Mouse (Mus musculus) liver, postnatal 0 days (tissue): ENCODE results near the gene Gnat2. TPM values are rescaled to one million over a fixed set of nuclear protein-coding genes. Genes with fewer than 3 reads are reported as not detected.

Experiments used
- ATAC-seq: fragments of 200-750 bp; cut with Nextera tagmentation; 2 replicates; pipeline ENCODE4 v1.8.0; 2017; ENCODE audit warnings: mild to moderate bottlenecking, moderate library complexity
- DNase-seq: peaks from one replicate; pipeline ENCODE4 v3.0.0-alpha.2; 2016
- H3K27ac ChIP-seq: fragments of 300-500 bp; sonication (generic); 2 replicates; pipeline ENCODE4 v1.5.1; 2014; ENCODE audit warnings: antibody characterized with exemption, moderate library complexity, mild to moderate bottlenecking, low read depth
- H3K27me3 ChIP-seq: fragments of 300-500 bp; sonication (generic); 2 replicates; pipeline ENCODE4 v1.6.1; 2014; ENCODE audit warnings: low read length, control low read depth, mixed read lengths; ENCODE audit not compliant: insufficient read depth
- H3K36me3 ChIP-seq: fragments of 300-500 bp; sonication (generic); replicated peaks from 2 replicates; pipeline ENCODE4 v1.6.1; 2014; ENCODE audit warnings: mild to moderate bottlenecking, control low read depth, low read length, moderate library complexity, mixed read lengths; ENCODE audit not compliant: insufficient read depth
- H3K4me1 ChIP-seq: fragments of 300-500 bp; sonication (generic); 2 replicates; pipeline ENCODE4 v1.6.1; 2014; ENCODE audit warnings: antibody characterized with exemption, mild to moderate bottlenecking, control low read depth; ENCODE audit not compliant: insufficient read depth
- H3K4me2 ChIP-seq: fragments of 300-500 bp; sonication (generic); 2 replicates; pipeline ENCODE4 v1.6.1; 2014; ENCODE audit warnings: low read depth, mild to moderate bottlenecking, low read length, moderate library complexity, mixed read lengths
- H3K4me3 ChIP-seq: fragments of 300-500 bp; sonication (generic); 2 replicates; pipeline ENCODE4 v1.5.1; 2014; ENCODE audit warnings: low read depth, low read length
- H3K9ac ChIP-seq: fragments of 300-500 bp; sonication (generic); replicated peaks from 2 replicates; pipeline ENCODE4 v1.6.1; 2014; ENCODE audit warnings: mild to moderate bottlenecking, moderate library complexity
- H3K9me3 ChIP-seq: fragments of 300-500 bp; sonication (generic); 2 replicates; pipeline ENCODE4 v1.6.1; 2016; ENCODE audit warnings: mild to moderate bottlenecking, control low read depth, low read length, mixed read lengths
- CTCF ChIP-seq: sonication (generic); IDR thresholded peaks from 2 replicates; pipeline ENCODE4 v1.5.1; 2016; ENCODE audit warnings: antibody characterized with exemption, low read depth
- EP300 ChIP-seq: IDR thresholded peaks from 2 replicates; pipeline ENCODE4 v1.6.1; 2016; ENCODE audit warnings: antibody characterized with exemption, low read depth, mild to moderate bottlenecking
- WGBS: fragments of 180-500 bp; shearing (Covaris S2); extraction: QIAGEN DNeasy Blood & Tissue Kit; methylation state at CpG from one replicate; pipeline ENCODE4 v1.1.7; 2014; ENCODE audit not compliant: insufficient replicate concordance; 5-methylcytosine and 5-hydroxymethylcytosine counted together
- polyA plus RNA-seq: library from polyadenylated mRNA; unstranded; fragments of >200 nt; fragmentation: Nextera tagmentation; extraction: Ambion mirVana; gene quantifications from 2 replicates; pipeline ENCODE4 v1.2.1, GENCODE M21; 2015

The Gnat2 gene
- polyA plus RNA-seq, 1 experiment from 2014 or later = 1.7 TPM

DNA sequence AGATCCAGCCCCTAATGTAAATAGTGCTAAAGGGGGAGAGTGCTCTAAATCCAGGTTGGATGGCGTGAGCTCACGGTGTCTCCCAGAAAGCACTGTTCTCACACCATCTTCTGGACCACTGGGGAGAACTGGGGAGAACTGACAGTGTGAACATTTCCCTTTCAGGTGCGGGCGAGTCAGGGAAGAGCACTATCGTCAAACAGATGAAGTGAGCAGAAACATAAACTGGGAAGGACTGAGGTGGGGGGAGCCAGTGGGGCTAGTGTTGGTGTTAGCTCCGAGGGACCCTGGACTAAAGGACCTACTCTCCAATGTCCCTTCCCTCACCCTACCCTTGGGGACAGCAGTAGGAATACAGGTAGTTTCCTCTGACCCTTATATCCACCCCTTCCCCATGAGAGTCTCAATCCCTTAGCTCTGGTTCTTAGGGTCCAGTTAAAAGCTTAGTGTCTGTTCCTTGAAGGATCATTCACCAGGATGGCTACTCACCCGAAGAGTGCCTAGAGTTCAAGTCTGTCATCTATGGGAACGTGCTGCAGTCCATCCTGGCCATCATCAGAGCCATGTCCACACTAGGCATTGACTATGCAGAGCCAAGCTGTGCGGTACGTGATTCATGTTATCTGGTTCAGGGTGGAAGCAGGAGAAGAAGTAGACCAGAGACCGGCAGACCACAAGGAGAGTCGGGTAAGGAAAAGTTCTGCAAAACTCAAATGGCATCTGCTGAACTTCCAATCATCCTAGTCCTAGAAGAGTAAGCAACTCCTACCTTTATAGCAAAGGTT is 2.6 kb downstream of the Gnat2 start:
- Histone ChIP-seq H3K27me3 (no peaks in the 10 kb centered on the region), H3K4me1 (peaks cover 54% of the 10 kb centered on the region), H3K36me3 (no peaks in the 10 kb centered on the region), H3K9ac (0 out of 2 replicates have a peak overlapping the region, but pooled peaks have one; percentile 43), H3K4me3 (no peak overlapping the region), H3K9me3 (no peaks in the 10 kb centered on the region), H3K27ac (peak overlapping the region; percentile 98), H3K4me2 (peak overlapping the region; percentile 55)
- TF ChIP-seq EP300 (no peak), CTCF (no peak)
- ATAC-seq (no peak), DNase-seq (no peak)
- 75% methylated on average over 12 of the region's 12 CpGs for WGBS

DNA sequence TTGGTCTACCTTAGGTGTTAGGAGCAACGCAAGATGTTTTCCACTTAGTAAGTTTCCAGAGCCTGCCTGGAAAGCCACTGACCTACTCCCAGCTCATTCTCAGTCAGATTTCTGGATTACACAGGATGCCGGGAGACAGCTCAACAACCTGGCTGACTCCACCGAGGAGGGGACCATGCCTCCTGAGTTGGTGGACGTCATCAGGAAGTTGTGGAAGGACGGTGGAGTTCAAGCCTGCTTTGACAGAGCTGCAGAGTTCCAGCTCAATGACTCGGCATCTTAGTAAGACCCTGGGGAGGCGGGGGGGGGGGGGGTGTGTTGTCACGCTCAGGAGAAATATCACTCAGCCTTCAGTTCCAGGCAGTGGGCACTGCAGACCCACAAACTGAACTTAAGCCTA is 3.6 kb downstream of the Gnat2 start:
- 27% methylated on average over 8 of the region's 8 CpGs for WGBS
- ATAC-seq (peak; percentile 56), DNase-seq (peak; percentile 46)
- H3K4me2 ChIP-seq = peak overlapping the region; percentile 55
- H3K9ac ChIP-seq = peak overlapping the region; percentile 43
- no peak overlapping the region for H3K4me3 ChIP-seq
- no peaks in the 10 kb centered on the region for H3K27me3 ChIP-seq
- peaks cover 54% of the 10 kb centered on the region for H3K4me1 ChIP-seq
- peak overlapping the region; percentile 98 for H3K27ac ChIP-seq
- TF ChIP-seq CTCF = no peak
- no peak for TF ChIP-seq EP300
- H3K36me3 ChIP-seq = no peaks in the 10 kb centered on the region
- H3K9me3 ChIP-seq = no peaks in the 10 kb centered on the region

DNA sequence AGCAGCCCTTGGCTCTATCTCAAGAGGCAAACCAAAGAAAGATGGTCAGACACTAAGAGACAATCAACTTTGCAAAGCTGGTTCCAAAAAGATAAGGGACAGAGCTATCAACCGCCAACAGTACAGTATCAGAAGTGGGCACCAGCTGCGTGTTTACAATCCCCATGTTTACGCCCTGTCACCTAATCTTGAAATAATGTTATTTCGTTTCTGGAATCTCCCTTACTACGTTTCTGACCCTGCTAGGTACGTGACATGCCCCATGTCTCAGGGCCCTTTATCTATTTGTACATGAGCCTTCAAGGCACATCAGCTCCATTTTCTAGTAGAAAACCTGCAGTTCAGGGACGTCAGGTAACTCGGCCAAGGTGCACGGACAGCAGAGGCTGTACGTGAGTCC is 4.1 kb downstream of the Gnat2 start:
- Histone ChIP-seq H3K4me1 (peaks cover 54% of the 10 kb centered on the region), H3K4me2 (peak overlapping the region; percentile 55), H3K9me3 (no peaks in the 10 kb centered on the region), H3K27me3 (no peaks in the 10 kb centered on the region), H3K4me3 (0 out of 2 replicates have a peak overlapping the region, but pooled peaks have one; percentile 1), H3K36me3 (no peaks in the 10 kb centered on the region), H3K9ac (peak overlapping the region; percentile 48), H3K27ac (peak overlapping the region; percentile 98)
- 49% methylated on average over 10 of the region's 10 CpGs for WGBS
- DNase-seq (peak; percentile 42), ATAC-seq (peak; percentile 92)
- peak; percentile 100 for TF ChIP-seq EP300
- no peak for TF ChIP-seq CTCF

DNA sequence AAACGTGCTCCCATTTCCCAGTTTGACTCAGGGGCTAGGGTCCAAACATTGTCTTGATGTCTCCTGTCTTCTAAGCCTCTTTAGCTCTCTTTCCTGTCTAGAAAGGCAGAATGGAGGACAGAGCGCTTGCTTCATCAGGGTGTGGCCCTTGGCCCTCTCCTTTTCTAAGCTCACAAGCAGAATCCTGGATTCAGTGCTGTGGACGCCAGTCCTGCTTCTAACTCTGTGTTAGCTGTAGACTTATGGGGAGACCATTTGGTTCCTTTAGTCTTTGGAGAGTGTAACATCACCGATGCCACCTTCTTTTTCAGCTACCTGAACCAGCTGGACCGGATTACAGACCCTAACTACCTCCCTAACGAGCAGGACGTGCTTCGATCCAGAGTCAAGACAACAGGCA is 5.1 kb downstream of the Gnat2 start:
- H3K27ac ChIP-seq = peak overlapping the region; percentile 98
- H3K36me3 ChIP-seq = no peaks in the 10 kb centered on the region
- DNase-seq (no peak), ATAC-seq (no peak)
- no peaks in the 10 kb centered on the region for H3K27me3 ChIP-seq
- TF ChIP-seq EP300 (no peak), CTCF (no peak)
- H3K4me2 ChIP-seq = peak overlapping the region; percentile 55
- H3K9me3 ChIP-seq = no peaks in the 10 kb centered on the region
- peak overlapping the region; percentile 48 for H3K9ac ChIP-seq
- H3K4me3 ChIP-seq = 0 out of 2 replicates have a peak overlapping the region, but pooled peaks have one; percentile 1
- 81% methylated on average over 8 of the region's 8 CpGs for WGBS
- peaks cover 54% of the 10 kb centered on the region for H3K4me1 ChIP-seq

DNA sequence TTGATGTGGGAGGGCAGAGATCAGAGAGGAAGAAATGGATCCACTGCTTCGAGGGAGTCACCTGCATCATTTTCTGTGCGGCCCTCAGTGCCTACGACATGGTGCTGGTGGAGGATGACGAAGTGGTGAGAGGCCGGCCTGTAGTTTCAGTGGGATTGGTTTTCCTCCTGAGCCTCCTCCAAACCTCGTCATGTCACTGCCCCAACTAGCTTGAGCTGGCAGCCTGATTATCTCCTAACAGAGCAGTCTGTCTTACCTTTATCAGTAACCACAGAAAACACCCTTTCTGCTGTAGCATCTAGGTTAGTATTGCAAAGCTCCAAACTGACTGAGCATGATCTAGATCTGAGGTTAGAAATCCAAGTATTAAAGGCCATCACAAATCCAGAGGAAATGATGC is 5.7 kb downstream of the Gnat2 start:
- peak overlapping the region; percentile 98 for H3K27ac ChIP-seq
- peak overlapping the region; percentile 55 for H3K4me2 ChIP-seq
- H3K36me3 ChIP-seq = no peaks in the 10 kb centered on the region
- no peaks in the 10 kb centered on the region for H3K27me3 ChIP-seq
- H3K4me3 ChIP-seq = no peak overlapping the region
- TF ChIP-seq EP300 = peak; percentile 98
- no peak for TF ChIP-seq CTCF
- no peaks in the 10 kb centered on the region for H3K9me3 ChIP-seq
- peaks cover 54% of the 10 kb centered on the region for H3K4me1 ChIP-seq
- WGBS = 54% methylated on average over 6 of the region's 6 CpGs
- ATAC-seq (peak; percentile 57), DNase-seq (peak; percentile 54)
- H3K9ac ChIP-seq = peak overlapping the region; percentile 48; the same call in 1 of the 2 replicates

DNA sequence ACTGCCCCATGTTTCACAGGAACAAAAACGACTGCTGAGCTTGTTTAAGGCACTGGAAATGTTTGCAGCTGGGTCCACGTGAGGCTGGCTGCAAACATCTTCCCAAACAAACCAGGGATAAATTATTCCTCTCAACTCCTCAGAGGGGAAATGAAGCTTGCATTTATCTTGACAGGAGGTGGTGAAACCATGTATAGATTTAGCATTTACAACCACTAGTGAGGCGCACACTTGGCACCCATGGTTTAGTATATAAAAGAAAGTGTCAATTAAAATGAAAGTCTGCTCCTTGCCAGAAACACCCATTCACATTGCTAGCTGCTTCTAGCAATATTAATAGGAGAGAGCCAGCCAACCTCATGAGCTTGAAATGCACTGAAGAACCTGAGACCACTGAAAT is 9.0 kb downstream of the Gnat2 start:
- Histone ChIP-seq H3K9me3 (no peaks in the 10 kb centered on the region), H3K36me3 (peaks cover 16% of the 10 kb centered on the region), H3K4me3 (no peak overlapping the region), H3K4me2 (no peak overlapping the region), H3K27me3 (no peaks in the 10 kb centered on the region), H3K27ac (no peak overlapping the region), H3K9ac (no peak overlapping the region), H3K4me1 (peaks cover 23% of the 10 kb centered on the region)
- ATAC-seq = no peak
- TF ChIP-seq EP300 (no peak), CTCF (no peak)
- no peak for DNase-seq
- 57% methylated on average over 3 of the region's 3 CpGs for WGBS
